Mouse (Mus musculus) liver, embryonic 14.5 days (tissue): ENCODE data around the gene Olfr872. TPM values are rescaled to one million over a fixed set of nuclear protein-coding genes. Genes with fewer than 3 reads are reported as not detected.
"Not testable (repeated sequence)": the region's sequence is repeated elsewhere in the genome, so short reads cannot be mapped to it uniquely, and the experiment has no call there.

Experiments used
- ATAC-seq: fragments of 200-750 bp; cut with Nextera tagmentation; 2 replicates; pipeline ENCODE4 v1.8.0; 2017; ENCODE audit warnings: moderate number of reproducible peaks, mild to moderate bottlenecking, moderate library complexity; ENCODE audit not compliant: insufficient read depth
- DNase-seq, 3 experiments: peaks; one replicate each; pipeline ENCODE4 v3.0.0-alpha.2; 2012 to 2013; ENCODE audit warnings: low read depth in 3 of 3, low spot score in 3 of 3
- H3K27ac ChIP-seq: fragments of 300-500 bp; sonication (generic); 2 replicates; pipeline ENCODE4 v1.5.1; 2014; ENCODE audit warnings: moderate library complexity, mild to moderate bottlenecking, control low read depth, inconsistent platforms
- H3K27me3 ChIP-seq: fragments of 300-500 bp; sonication (generic); 2 replicates; pipeline ENCODE4 v1.6.1; 2014; ENCODE audit warnings: mild to moderate bottlenecking, low read length, moderate library complexity; ENCODE audit not compliant: control insufficient read depth, insufficient read depth
- H3K36me3 ChIP-seq: fragments of 300-500 bp; sonication (generic); replicated peaks from 2 replicates; pipeline ENCODE4 v1.6.1; 2014; ENCODE audit warnings: low read depth; ENCODE audit not compliant: control insufficient read depth, insufficient read depth
- H3K4me1 ChIP-seq, 2 experiments: fragments of 200-500 bp in 1 of 2; fragments of 300-500 bp in 1 of 2; sonication (generic) in 1 of 2; replicated peaks; 2 replicates each; pipeline ENCODE4 v1.6.1; 2012 to 2014; ENCODE audit warnings: antibody characterized with exemption in 1 of 2, inconsistent platforms in 1 of 2, low read length in 1 of 2; ENCODE audit not compliant: control insufficient read depth in 2 of 2, insufficient read depth in 2 of 2
- H3K4me2 ChIP-seq: fragments of 300-500 bp; sonication (generic); 2 replicates; pipeline ENCODE4 v1.6.1; 2014; ENCODE audit warnings: low read depth, mild to moderate bottlenecking, control low read depth, moderate library complexity
- H3K4me3 ChIP-seq, 2 experiments: fragments of 200-500 bp in 1 of 2; fragments of 300-500 bp in 1 of 2; sonication (generic) in 1 of 2; 2 replicates each; pipeline ENCODE4 v1.5.1; 2012 to 2014; ENCODE audit warnings: low read depth in 2 of 2, low read length in 2 of 2, mild to moderate bottlenecking in 2 of 2, control low read depth in 1 of 2, inconsistent platforms in 1 of 2, moderate library complexity in 1 of 2; ENCODE audit not compliant: insufficient read depth in 1 of 2
- H3K9ac ChIP-seq: fragments of 300-500 bp; sonication (generic); replicated peaks from 2 replicates; pipeline ENCODE4 v1.6.1; 2014; ENCODE audit warnings: mild to moderate bottlenecking, control low read depth, moderate library complexity
- H3K9me3 ChIP-seq: fragments of 300-500 bp; sonication (generic); 2 replicates; pipeline ENCODE4 v1.6.1; 2016; ENCODE audit warnings: low read length, mixed read lengths; ENCODE audit not compliant: control insufficient read depth
- CTCF ChIP-seq: IDR thresholded peaks from 2 replicates; pipeline ENCODE4 v1.5.1; 2016; ENCODE audit warnings: antibody characterized with exemption, low read depth, control low read depth
- EP300 ChIP-seq: IDR thresholded peaks from 2 replicates; pipeline ENCODE4 v1.6.1; 2016; ENCODE audit warnings: antibody characterized with exemption, low read depth
- WGBS: fragments of 180-500 bp; shearing (Covaris S2); extraction: QIAGEN DNeasy Blood & Tissue Kit; methylation state at CpG from one replicate; pipeline ENCODE4 v1.1.7; 2014; ENCODE audit not compliant: insufficient replicate concordance; 5-methylcytosine and 5-hydroxymethylcytosine counted together
- polyA plus RNA-seq, 2 experiments: library from polyadenylated mRNA; depleted of rRNA in 1 of 2; stranded (reverse) in 1 of 2; unstranded in 1 of 2; fragments of >200 nt; fragmentation: Nextera tagmentation in 1 of 2; extraction: Ambion mirVana in 1 of 2; gene quantifications; 2 replicates each; pipeline versions ENCODE4 v1.2.1 to v1.2.3; 2012 to 2014

Olfr872 gene
- polyA plus RNA-seq, 2 experiments = not detected

DNA sequence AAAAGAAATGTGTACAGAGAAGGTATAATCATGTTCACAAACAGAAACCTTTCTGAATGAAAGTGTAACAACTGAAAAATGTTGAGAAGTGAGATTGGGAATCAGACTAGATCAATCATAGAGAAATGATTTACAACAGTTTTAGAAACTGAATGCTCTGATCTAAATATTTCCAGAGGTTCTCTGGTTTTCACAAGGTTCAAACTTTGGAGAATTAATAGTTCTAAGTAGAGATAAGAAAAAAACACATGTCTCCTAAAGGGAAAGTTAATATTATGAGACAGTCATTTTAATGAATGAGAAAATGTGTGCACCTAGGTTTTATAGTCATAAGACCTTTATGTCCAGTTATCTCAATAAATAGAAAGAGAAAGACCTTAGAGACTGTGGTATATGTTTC, 25.0 kb upstream of the Olfr872 start, which contains the start of gene Olfr871:
Olfr871 (plus strand) TSS at position 301 of the 400 bp plus-strand sequence.
- no peak within 1 kb of the TSS for H3K4me2 ChIP-seq
- no peaks in the 10 kb centered on the region for H3K4me1 ChIP-seq
- TF ChIP-seq CTCF (no peak), EP300 (no peak)
- no peak for DNase-seq
- no peaks in the 10 kb centered on the region for H3K27me3 ChIP-seq
- H3K9me3 ChIP-seq = no peaks in the 10 kb centered on the region
- no peak within 1 kb of the TSS for H3K27ac ChIP-seq
- no peak within 1 kb of the TSS for H3K4me3 ChIP-seq
- ATAC-seq = no peak
- no peaks in the 10 kb centered on the region for H3K36me3 ChIP-seq
- no peak within 1 kb of the TSS for H3K9ac ChIP-seq

DNA sequence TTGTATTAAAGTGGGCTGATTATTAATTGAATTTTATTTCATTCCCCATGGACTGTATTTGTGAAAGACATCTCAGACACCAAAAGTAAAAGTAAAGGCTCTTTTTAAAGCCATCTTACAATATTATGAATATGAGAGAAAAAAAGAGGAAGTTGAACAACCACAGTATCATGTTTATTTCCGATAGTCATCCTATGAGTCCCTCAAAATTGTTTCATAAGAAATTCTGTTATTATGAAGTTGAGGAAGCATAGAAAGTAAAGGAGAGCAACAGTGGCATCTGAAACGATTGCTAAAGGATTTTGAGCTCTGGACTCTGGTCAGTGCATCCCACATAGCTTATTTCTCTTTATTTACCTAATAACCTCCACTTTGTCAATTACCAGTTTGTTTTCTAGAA, 459 bp downstream of the Olfr872 start:
- Histone ChIP-seq H3K9ac (no peak overlapping the region), H3K4me3 (no peak overlapping the region), H3K36me3 (no peaks in the 10 kb centered on the region), H3K27me3 (no peaks in the 10 kb centered on the region), H3K27ac (no peak overlapping the region), H3K4me2 (no peak overlapping the region), H3K4me1 (no peaks in the 10 kb centered on the region), H3K9me3 (no peaks in the 10 kb centered on the region)
- WGBS = 37% methylated on average over 2 of the region's 2 CpGs
- TF ChIP-seq CTCF (no peak), EP300 (no peak)
- ATAC-seq (no peak), DNase-seq (no peak)

DNA sequence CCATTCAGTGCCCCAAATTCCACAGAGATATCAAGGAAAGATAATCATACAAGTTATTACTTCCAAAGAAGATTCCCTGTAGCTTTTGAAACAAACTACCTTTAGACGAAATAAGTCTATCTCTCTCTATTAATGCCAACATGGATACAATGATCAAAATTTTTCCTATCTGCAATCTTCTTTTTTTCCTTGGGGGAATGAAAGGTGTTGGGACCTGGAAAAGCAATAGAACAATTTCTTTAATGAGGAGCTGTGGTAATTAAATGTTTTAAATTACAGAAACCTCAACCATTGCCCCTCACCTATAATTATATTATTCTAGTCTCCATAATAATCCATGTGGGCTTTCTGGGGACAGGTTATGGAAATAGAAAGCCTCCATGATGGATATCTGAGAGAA, 45.1 kb downstream of the Olfr872 start, which contains the start of gene Olfr39:
Olfr39 (plus strand) TSS at position 301 of the 400 bp plus-strand sequence.
- Histone ChIP-seq H3K27ac (no peak within 1 kb of the TSS), H3K27me3 (no peaks in the 10 kb centered on the region), H3K4me3 (no peak within 1 kb of the TSS), H3K9me3 (no peaks in the 10 kb centered on the region), H3K9ac (no peak within 1 kb of the TSS), H3K4me2 (no peak within 1 kb of the TSS), H3K4me1 (no peaks in the 10 kb centered on the region), H3K36me3 (no peaks in the 10 kb centered on the region)
- WGBS = 51% methylated on average over 1 of the region's 1 CpGs
- DNase-seq (no peak), ATAC-seq (no peak)
- TF ChIP-seq EP300 (no peak), CTCF (no peak)

DNA sequence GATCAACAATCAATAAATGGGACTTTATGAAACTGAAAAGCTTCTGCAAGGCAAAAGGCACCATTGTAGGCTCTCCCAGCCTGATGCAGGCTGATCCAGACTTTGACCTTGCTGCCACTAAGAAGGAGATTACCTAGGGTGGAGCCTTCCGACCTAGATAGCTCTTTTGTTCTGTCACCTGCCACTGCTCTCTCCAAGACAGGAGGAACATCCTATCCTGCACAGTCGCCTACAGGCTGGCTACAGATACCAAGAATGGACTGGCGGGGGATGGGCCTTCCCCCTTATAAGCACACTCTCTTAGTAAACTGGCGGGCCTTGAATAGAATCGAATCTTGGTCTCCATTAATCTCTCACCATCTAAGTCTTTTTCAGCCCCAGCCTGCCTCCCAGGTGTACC, 58.6 kb downstream of the Olfr872 start:
- not testable (repeated sequence) for H3K4me3 ChIP-seq, DNase-seq, H3K9me3 ChIP-seq, H3K4me1 ChIP-seq, H3K9ac ChIP-seq, H3K4me2 ChIP-seq, H3K27me3 ChIP-seq, H3K36me3 ChIP-seq, ATAC-seq, H3K27ac ChIP-seq
- WGBS = 57% methylated on average over 5 of the region's 5 CpGs

DNA sequence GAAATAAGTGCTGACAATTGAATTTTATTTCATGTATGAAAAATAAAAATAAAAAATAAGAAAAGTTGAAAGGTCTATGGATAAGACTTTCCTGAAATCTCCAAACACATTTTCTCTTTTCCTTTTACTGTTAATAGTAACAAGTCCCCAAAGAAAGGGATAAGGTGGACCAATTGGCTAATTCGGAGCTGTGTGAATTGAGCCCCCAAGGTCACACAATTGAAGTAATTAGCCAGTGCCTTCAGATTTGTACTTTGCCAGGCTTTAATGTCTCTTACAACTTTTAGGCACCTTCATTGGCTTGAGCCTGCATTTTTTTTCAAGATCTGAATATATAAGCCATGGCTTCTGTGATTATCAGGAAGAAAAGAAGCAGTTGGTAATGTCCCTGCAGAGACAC, 61.3 kb downstream of the Olfr872 start, which contains the start of gene Olfr873:
Olfr873 (plus strand) TSS at position 301 of the 400 bp plus-strand sequence.
- H3K4me1 ChIP-seq = no peaks in the 10 kb centered on the region
- 52% methylated on average over 1 of the region's 1 CpGs for WGBS

More for the DNA sequence above, 61.3 kb downstream of the Olfr872 start, which contains the start of gene Olfr873:
- Histone ChIP-seq H3K36me3 (no peaks in the 10 kb centered on the region), H3K4me3 (no peak within 1 kb of the TSS), H3K9me3 (no peaks in the 10 kb centered on the region), H3K27me3 (no peaks in the 10 kb centered on the region), H3K27ac (no peak within 1 kb of the TSS), H3K9ac (no peak within 1 kb of the TSS), H3K4me2 (no peak within 1 kb of the TSS)
- ATAC-seq (no peak), DNase-seq (no peak)
- TF ChIP-seq CTCF = no peak
- TF ChIP-seq EP300 = no peak

Other genes with a start within 250 kb of the Olfr872 start
- gene Olfr866, start 209.1 kb upstream of the Olfr872 start, polyA plus RNA-seq (2012; rRNA removed) = not detected in 2 replicates
- gene Olfr866, start 209.1 kb upstream of the Olfr872 start, polyA plus RNA-seq (2014; fragmentation: Nextera tagmentation; extraction: Ambion mirVana) = not detected in 2 replicates
- gene Olfr867, start 179.6 kb upstream of the Olfr872 start, polyA plus RNA-seq (2012; rRNA removed) = not detected in 2 replicates
- not detected in 2 replicates for gene Olfr867, start 179.6 kb upstream of the Olfr872 start, polyA plus RNA-seq (2014; fragmentation: Nextera tagmentation; extraction: Ambion mirVana)
- not detected in 2 replicates for gene Olfr868, start 138.5 kb upstream of the Olfr872 start, polyA plus RNA-seq (2012; rRNA removed)
- not detected in 2 replicates for gene Olfr868, start 138.5 kb upstream of the Olfr872 start, polyA plus RNA-seq (2014; fragmentation: Nextera tagmentation; extraction: Ambion mirVana)
- not detected in 2 replicates for gene Olfr869, start 108.1 kb upstream of the Olfr872 start, polyA plus RNA-seq (2012; rRNA removed)
- gene Olfr869, start 108.1 kb upstream of the Olfr872 start, polyA plus RNA-seq (2014; fragmentation: Nextera tagmentation; extraction: Ambion mirVana) = not detected in 2 replicates
- gene Olfr870, start 63.1 kb upstream of the Olfr872 start, polyA plus RNA-seq (2012; rRNA removed) = not detected in 2 replicates
- not detected in 2 replicates for gene Olfr870, start 63.1 kb upstream of the Olfr872 start, polyA plus RNA-seq (2014; fragmentation: Nextera tagmentation; extraction: Ambion mirVana)
- not detected in 2 replicates for gene Olfr871, start 24.9 kb upstream of the Olfr872 start, polyA plus RNA-seq (2012; rRNA removed)
- gene Olfr871, start 24.9 kb upstream of the Olfr872 start, polyA plus RNA-seq (2014; fragmentation: Nextera tagmentation; extraction: Ambion mirVana) = not detected in 2 replicates
- not detected in 2 replicates for gene Olfr39, start 45.2 kb downstream of the Olfr872 start, polyA plus RNA-seq (2012; rRNA removed)
- not detected in 2 replicates for gene Olfr39, start 45.2 kb downstream of the Olfr872 start, polyA plus RNA-seq (2014; fragmentation: Nextera tagmentation; extraction: Ambion mirVana)
- gene Olfr873, start 61.4 kb downstream of the Olfr872 start, polyA plus RNA-seq (2012; rRNA removed) = not detected in 2 replicates
- not detected in 2 replicates for gene Olfr873, start 61.4 kb downstream of the Olfr872 start, polyA plus RNA-seq (2014; fragmentation: Nextera tagmentation; extraction: Ambion mirVana)
- not detected in 2 replicates for gene Olfr18, start 99.0 kb downstream of the Olfr872 start, polyA plus RNA-seq (2012; rRNA removed)
- not detected in 2 replicates for gene Olfr18, start 99.0 kb downstream of the Olfr872 start, polyA plus RNA-seq (2014; fragmentation: Nextera tagmentation; extraction: Ambion mirVana)
- gene Zfp560, start 148.1 kb downstream of the Olfr872 start, polyA plus RNA-seq (2012; rRNA removed) = 2.5 and 4.1 TPM in 2 replicates
- 11.9 and 14.1 TPM in 2 replicates for gene Zfp560, start 148.1 kb downstream of the Olfr872 start, polyA plus RNA-seq (2014; fragmentation: Nextera tagmentation; extraction: Ambion mirVana)
- 1.5 and 1.8 TPM in 2 replicates for gene Zfp26, start 223.0 kb downstream of the Olfr872 start, polyA plus RNA-seq (2012; rRNA removed)
- gene Zfp26, start 223.0 kb downstream of the Olfr872 start, polyA plus RNA-seq (2014; fragmentation: Nextera tagmentation; extraction: Ambion mirVana) = 3.4 and 6.0 TPM in 2 replicates